Mouse (Mus musculus): Measurements from ENCODE around the gene Hoxd10.

The Hoxd10 gene

DNA sequence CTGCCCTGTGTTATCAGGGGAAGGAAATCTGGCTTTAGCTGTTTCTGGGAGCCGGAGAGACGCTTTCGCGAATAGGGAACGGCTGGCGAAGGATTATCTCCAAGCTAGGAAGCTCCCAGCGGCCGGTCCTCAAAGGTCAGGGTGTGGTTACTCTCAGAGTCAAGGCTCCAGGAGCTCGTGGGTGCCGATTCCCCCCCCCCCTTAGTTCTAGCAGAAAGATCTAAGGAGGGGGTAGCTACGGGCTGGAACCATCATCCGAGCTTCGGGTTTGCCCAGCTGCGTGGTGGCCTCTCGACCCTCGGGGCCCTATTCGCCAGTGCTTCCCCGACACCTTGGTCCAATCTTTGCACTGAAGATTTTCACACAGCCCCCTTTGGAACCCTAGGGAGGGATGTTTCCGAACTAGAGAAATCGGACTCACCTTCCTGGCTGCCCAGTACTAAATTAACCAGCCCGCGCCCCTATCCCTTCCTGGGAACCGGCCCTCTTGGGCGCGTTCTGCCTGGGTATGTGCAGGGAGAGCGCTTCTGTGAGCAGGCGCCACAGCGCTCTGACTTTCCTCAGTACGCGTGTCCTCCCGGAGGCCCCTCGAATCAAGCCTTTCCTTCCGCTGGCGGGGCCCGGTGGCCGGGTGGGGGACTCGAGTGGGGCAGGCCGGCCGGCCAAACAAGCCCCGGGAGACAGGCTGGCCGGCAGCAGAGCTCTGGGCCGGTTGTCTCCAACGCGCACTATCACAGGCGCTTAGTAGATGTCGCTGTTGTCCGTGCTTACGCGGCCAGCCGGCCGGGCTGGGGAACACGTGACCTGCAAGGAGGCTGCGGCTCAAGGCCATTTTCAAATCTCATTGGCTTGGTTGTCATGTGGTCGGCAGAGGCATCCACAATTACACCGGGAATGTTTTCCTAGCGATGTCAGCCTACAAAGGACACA lies at the start of gene Hoxd10:
TSS of gene Hoxd10 (plus strand) at position 903 of the 930 bp plus-strand sequence.
- no peak for DNase-seq

DNA sequence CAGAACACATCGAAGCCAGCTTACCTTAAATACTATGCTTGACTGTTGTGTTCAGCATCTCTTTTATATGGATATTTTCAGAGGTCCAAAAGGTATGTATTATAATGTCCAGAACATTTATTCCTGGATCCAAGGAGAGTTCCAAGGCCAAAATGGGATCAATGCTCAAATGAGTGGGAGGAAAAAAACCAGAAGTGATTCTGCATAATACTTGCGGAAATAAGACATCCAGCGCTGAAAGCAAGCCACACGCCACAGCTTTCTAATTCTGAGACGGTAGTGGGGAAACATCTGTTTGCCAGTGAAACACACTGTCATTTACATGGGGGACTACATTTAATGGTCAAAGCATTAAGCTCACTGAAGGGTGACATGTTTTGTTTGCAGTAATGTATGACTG lies 49.3 kb upstream of the Hoxd10 start:
- DNase-seq = no peak

DNA sequence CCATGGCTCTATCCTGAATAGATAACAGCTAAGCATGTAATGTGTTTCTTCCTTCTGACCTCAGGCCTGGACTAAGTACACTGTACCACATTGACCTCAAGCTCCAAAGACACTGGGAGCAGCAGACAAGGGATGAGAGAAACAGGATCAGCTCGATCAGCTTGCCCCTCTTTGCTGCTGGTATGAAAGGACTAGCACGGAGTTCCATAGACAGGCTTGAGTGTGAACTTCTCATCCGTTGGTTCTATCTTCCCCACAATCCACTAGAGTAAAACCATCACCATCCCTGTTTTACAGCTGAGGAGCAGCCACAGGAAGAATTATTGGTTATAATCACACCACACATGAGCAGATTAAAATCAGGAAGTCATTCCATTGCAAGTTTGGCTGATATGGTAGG lies 46.1 kb upstream of the Hoxd10 start:
- DNase-seq = no peak

DNA sequence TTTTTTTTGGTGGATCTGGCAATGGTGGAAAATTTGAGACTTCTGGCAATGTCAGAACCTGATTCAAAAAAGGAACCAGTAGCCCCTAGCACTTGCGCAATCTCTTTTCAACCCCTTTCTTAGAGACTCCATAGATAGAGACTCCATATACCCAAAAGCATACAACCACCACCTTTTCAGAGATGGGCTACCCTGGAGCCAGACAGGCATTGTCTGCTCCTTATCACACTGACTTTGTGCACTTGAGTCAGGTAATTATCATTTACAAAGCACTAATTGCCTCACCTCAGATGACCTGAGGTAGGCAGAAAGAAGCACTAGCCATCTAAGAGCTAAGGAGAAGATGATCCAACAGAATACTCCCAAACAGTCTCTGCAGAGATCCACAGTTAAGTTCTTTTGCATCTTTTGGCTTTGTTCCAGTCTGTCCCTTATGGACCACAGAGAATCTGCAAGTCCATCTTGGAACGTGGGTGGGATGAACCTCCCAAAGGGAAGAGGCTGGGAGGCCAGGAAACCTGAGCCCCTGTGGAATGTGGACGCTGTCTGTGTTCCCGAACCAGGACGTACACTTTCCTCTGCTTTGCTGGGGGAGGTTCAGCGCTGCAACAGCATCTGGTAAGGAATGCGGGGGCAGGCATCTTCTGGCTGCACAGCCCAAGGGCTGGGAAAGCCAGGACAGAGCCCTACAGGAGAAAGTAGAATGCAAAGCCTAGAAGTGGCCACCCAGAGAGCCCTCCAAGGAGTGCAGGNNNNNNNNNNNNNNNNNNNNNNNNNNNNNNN lies 44.5 kb upstream of the Hoxd10 start:
- DNase-seq = no peak

DNA sequence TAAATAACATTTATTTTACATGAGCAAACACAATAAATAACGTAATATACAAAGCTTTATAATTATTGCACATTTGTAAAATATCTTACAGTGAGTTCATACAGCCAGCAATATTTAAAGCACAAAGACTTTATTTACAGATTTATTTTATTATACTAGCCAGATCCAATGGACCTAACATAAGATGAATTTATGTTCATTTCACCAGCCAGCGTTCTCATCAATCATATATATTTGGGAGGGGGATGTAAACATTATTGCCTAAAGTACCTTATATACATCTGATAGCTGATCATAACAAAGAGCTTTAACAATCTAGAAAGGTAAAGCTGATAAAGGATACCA lies 38.8 kb upstream of the Hoxd10 start:
- DNase-seq = no peak

DNA sequence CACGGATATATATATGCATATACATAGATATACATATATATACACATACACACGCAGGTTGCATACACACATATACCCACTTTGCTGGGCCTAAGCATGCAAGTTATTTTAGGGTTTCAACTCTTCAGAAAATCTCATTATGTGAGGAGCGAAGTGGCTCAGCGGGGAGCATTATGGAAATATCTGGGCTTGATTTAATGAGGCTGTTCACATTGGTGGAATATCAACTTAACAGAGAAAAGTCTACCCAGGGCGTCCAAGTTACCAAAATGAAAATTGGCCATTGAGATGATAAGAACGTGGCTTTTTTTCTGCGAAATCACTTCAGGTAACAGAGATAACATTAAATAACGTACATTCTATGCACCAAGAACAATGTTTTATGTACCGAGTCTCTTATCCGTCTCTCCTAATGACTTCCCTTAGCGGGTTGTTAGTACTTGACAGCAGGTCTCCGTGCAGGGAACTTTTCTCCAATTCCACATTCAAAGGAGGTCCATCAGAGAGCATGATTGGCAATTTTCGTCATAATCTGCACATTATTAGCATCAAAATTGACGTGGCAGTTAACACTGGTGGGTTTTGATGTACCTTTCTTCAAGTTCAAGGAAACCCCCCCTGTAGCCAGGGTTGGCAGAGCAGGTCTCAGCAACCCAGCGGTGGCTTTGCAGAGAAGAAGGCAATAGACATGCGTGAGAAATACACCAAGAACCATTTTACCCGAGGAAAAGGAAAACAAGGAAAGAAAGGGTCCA lies 37.8 kb upstream of the Hoxd10 start:
- DNase-seq = no peak

DNA sequence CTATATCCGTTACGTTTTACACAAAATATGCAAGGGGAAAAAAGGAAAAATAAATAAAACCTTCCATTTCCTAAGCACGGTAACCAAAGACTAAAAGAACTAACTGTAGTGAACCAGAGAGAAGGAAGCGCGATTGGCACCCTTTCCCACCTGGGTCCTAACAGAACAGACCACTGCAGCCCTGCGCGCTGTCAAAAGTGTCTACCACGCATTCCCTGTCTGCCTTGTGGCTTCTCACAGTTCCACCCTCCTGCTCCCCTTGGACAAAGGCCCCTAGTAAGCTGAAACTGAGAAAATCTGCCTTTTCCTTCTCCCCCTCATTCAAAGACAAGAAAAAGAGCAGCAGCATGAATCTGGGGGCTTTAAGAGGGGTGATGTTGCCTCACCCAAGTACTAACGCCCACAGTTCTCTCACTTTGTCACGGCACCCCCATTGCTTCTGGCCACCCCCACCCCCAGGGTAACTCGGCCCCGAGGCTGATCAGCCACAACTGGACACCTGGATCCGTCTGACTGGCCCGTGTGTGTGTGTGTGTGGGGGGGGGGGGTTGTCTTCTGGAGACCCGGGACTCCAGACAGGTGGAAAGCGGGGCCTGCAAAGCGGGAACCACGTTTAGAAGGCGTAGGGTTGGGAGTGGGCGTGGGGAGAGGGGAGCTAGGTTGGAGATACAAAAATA lies 36.8 kb upstream of the Hoxd10 start:
- no peak for DNase-seq

DNA sequence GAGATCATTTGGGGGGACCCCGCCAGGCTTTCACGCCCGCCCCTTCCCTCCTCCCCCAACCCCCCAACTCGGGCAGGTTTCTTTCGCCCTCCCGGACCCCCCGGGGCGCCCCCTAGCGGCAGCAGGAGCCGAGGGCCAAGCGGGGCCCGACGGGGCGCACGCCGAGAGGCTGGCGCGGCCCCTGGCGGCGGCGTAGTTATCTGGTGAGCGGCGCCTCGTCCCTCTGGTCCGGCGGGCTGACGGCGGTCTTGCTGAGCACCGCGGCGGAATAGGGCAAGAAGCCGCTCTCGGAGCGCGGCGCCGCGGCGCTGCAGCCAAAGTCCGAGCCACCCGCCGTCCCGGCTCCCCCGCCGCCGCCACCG lies 36.3 kb upstream of the Hoxd10 start:
- DNase-seq = no peak

DNA sequence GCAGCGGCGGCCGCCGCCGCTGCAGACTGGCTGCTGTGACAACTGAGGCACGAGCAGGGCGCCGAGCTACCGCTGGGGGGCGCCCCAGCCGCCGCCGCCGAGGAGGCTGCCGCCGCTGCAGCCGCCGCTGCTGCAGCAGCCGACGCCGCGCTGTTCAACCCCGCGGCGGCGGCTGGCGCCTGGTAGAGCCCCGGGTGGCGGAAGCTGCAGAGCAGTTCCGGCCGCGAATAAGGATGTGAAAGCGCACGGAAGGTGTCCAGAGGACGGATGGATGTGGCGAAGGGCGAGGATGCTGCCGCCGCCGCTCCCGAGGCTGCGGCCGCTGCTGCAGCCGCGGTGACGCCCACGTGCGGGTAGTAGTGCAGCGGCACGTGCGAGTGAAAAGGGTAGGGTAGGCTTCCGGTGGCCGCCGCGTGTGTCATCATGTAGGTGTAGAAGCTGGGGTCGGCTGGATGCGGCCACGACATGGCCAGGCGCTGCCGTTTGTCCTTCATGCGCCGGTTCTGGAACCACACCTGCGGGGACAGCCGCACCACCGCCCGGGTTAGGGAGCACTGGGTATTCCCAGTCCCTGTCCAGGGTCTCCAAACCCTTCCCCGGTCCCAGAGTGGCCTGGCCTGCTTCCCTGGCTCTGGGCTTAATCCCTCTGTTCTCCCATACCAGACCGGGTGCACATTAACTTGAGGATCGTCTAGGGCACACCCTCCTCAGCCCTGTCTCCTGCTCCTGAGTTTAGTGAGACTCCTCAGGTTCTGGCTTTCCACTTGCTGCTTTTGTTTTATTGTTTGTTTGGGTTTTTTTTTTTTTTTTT lies 35.7 kb upstream of the Hoxd10 start:
- no peak for DNase-seq

DNA sequence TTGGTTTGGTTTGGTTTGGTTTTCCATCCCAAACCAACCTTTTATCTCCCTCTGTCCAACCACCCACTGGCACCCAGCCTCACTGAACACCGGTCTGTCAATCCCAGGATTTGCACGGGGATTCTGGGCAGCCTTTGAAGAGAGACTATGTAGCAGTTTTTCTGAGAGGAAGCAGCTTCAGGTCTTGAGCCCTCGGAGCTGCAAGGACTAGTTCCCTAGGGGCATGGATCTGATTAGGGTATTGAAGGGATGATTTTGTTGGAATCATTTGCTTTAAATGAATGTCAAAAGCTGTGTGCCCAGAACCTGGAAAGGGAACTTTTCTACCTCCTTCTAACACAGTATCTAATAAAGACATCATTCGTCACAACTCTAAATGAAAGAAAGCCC lies 35.1 kb upstream of the Hoxd10 start:
- DNase-seq = no peak

DNA sequence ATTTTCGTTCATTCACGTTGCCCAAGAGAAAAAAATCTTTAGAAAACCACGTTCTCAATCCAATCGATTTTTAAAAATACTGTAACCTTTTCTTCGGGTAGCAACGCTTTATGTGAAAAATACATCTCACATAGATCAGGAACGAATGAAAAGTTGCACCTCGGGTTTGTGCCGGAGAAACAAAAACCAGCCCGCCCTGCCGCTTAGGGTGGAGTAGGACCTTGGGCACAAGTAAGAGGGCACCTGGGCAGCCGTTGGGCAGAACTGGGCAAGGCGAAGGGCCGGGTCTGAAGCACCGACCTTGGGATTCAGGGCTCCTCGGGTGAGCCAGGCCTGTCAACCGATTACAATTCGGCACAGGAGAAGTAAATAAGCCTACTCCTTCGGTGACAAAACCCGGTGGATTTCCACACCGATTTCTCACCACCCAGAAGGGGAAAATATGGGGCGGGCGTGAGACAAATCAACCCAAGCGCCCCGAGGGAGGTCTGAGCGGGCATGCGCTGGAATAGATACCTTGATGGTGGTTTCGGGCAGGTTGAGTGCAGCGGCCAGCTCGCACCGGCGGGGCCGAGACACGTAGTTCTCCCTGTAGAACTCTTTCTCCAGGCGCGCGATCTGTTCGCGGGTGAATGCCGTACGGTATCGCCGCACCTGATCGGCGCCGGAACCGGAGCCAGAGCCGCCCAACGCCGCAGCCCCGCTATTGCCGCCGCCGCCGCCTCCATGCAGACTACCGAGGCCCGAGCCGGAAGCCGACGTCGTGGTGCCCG lies 34.3 kb upstream of the Hoxd10 start:
- no peak for DNase-seq

DNA sequence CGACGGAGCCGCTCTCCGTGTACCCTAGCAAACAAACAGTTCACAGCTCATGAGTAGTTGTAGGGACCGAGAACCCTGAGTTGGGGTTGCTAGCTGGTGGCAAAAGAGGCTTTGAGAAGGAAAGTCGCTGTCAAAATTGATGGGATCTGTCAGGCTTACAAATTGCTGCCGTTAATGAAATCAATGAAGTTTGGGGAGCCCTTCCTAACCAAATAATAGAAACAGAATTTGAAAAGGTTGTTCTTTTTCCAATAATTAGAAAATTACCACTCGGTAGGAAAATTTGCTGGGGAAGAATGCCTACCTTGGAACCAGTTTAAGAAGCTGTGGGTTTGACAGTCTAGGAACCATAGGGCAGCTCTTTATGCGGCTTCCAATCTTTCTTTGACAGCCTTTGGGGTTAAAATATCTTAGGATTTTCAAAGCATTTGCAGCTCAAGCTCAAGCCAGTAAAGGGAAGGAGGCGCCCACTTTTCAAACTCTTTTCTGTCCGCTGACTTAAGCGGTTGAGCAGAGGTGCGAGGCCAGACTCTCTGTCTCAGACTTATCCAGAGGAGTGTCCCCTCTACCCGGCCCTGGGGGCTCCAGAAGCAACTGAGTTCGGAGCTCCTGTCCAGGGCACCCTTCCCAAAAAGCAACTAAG lies 33.6 kb upstream of the Hoxd10 start:
- DNase-seq = no peak

DNA sequence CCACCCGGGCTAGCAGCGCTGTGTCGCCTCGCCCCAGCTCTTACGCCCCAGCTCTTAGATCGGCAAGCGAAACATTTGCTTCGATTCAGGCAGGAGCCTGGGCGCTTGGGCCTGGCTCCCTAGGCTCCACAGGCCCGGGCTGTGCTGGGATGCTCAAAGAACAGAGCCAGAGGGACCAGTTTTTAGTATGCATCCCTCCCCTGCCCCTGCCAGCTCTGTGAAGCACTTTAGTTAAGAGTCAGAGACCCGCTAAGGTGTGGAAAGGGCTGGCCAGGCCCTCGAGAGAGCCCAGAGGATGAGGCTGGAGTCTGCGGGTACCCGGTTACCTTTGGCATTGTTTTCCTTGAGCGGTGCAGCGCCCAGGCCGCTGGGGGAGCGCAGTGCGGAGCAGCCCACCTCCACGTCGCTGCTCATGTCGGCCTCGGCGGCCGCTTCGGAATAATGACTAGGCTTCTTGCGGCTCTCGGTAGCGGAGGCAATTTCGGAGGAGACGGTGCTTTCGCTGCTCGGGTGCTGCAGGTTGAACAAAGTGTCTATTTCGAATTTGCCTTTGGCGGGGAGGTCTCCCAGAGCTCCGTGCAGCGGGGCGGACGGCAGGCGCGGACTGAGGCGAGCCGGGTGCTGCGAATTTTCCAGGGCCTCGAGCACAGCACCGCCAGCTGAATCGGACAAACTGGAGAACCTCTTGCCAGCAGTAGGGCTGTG lies 32.9 kb upstream of the Hoxd10 start:
- no peak for DNase-seq

DNA sequence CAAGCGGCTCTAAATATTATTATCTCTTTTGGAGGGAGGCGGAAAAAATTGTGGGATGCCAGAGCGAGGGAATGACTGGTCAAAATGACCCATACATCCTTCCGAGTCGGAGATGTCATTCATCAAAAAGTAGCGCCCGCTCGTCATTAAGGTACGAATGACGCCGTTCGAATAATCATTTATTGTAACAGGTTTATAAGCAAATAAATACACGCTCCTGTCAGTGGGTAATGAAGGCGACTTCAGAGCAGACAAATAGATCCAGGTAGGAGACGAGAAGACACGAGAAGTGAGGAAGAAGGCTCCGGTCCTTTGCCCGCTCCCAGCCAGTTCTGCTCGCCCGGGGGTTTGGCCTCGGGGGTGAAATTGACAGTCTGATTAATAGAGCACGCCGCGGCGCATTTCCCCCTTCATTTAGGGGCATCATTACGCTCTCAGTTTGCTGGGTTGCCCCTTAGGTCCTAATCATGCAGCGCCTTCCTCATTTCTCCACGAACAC lies 32.2 kb upstream of the Hoxd10 start, which contains the start of gene Evx2:
TSS of gene Evx2 (minus strand) at position 51 of the 499 bp plus-strand sequence.
- DNase-seq = no peak

DNA sequence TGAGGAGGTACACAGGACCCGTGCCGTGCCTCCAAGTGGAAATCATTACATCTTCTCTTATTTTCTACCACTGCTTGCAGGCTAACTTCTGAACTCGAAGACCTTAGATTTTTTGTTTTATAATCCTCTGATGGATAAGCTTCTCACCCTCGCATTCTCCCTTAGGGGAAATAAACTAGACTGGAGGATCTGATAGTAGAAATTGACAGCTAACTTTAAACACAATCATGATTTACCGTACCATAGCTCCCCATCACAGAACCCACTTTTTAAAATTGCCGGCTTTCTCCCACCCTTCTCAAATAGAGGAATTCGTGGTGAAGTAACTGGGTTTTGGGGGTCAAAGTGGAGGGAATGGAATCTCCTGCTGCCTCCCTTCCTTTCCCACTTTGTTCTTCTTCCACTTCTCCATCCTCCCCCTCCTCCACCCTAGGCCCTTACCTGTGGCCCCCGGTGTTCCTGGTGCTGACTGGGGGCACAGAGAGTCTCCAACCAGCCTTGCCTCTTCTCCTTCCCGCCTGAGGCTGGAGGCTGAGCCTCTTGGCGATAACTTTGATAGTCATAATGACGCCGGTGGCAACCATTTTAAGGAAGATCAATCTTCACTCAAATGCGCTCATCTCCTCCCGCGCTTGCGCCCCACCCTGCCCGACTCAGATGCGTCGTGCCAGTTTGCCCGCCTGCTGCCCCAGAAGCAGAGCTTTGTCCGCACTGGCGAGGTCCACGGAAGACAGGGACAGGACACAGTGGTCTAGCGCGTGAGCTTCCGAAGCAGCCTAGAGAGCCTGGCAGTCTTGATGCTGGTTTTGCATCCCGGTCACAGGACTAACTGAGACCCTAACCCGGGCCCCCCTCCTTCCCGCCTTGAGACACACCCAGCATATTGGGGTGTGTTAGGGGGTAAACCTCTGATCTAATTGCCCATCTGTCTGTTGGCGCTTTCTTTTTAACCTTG lies 31.0 kb upstream of the Hoxd10 start:
- DNase-seq = no peak

DNA sequence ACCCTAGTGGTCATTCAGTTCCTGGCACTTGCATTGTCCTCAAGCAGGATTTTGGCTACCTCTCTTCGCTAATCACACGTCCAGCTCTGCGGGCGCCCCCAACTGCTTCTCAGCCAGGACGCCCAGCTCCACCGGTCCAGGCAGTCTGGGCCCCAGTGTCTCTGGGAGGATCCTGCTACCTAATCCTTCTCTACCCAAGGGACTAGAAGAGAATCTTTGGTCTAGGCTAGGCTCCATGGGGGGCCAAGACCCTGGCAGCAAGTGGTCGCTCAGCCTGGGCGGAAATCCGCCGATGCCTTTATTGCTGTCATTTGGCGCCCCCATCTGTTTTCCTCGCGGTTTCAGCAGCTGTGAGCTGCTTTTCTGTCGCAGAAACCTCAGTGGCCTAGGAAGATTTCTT lies 30.0 kb upstream of the Hoxd10 start:
- no peak for DNase-seq

DNA sequence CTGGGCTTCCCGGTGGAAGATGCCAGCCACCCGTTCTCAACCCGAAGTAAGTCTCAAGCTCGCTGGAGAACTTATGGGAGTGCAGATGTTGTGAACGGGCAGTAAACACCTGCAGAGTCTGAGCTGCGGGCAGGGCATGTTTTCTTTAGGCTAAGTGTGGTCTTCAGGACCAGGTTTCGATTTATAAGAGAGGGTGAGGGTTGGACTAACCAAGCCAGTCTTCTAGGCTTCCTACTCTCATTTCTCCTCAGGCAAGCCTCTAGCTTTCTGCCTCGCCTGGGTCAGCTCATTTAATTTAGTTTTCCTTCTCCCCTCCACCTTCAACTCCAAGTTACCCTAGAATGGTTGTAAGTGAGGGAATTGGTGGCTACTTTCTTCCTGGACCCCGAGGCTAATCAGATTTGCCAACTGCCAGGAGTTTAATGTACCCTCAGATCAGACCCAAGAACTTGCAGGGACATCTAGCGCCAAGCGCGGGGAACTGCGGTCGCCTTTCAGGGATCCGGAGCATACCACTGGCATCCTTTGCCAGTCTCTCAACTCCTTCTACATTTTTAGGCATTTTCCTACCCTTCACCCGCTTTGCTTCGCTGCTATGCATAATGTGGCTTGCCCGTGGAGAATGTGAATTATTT lies 28.3 kb upstream of the Hoxd10 start:
- no peak for DNase-seq

DNA sequence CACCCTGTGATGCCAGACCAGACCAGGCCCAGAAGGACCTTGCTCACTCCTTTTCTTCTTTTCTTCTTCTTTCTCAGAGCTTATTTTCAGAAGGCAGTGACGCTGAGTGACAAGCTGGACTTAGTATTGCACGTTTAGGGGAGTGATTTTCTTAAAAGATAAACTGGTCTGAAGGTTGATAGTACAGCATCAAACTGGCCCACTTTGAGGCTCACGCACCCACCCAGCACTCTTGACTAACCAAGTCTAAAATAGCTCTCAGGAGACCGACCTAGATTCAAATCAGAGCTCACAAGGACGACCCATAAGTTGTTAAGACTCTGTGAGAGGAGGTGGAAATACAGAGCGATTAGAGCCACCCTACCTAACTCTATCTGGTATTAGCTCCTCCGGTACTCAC lies 25.3 kb upstream of the Hoxd10 start:
- DNase-seq = no peak
